Mouse (Mus musculus): ENCODE data around the gene Kif3a. TPM values are rescaled to one million over a fixed set of nuclear protein-coding genes. Genes with fewer than 3 reads are reported as not detected.

Kif3a gene
- total RNA-seq, 4 experiments from 2014 or later = 115 to 156 (median 130) TPM

DNA sequence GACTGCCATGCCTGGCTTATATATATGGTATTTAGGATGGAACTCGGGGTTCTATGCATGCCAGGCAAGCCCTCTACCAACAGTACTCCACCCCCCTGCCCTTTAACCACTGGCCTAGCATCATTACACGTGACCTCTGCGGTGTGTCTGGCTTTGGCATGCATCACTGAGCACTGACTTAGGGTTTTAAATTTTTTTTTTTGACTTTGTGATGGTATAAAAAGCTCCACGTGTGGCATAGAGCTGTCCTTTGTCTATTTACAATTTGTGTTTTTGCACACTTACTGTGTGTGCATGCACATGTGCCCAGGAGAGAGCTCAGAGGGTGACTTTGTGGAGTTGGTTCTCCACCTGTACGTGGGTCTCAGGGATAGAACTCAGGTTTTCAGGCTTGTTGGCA is 76.8 kb downstream of the Kif3a start:
- DNase-seq (ENCODE audit: low spot score in 2 of 2) = no peak

DNA sequence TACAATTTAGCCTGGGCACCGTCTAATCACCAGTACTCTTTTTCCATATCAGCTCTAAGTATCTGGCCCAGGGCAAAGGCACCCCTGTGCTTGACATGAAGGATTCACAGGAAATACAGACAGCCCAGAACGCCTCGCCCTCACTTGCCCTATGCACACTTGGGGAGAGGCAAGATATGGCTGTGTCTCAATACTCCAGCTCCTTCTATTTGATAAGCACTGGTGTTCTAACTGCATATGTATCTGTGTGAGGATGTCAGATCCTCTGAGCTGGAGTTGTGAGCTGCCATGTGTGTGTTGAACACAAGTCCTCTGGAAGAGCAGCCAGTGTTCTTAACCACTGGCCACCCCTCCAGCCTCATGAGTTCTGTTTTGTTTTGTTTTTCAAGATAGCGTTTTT is 84.3 kb downstream of the Kif3a start:
- no peak for DNase-seq (ENCODE audit: low spot score in 2 of 2)

Other genes starting within 250 kb of the Kif3a start
- gene Zcchc10, start 242.7 kb upstream of the Kif3a start, total RNA-seq (2022) = 10 to 100 TPM in 2 of 4 experiments, 1 to 10 TPM in 2; 9.6 to 17.5 (median 11.0) TPM
- 100 to 1,000 TPM; 195 to 259 (median 219) TPM for gene Aff4, start 216.5 kb upstream of the Kif3a start, total RNA-seq (2022)
- gene Leap2, start 144.2 kb upstream of the Kif3a start, total RNA-seq (2022) = not detected
- 100 to 1,000 TPM; 374 to 418 (median 397) TPM for gene Uqcrq, start 136.5 kb upstream of the Kif3a start, total RNA-seq (2022)
- under 1 TPM; 0.69 to 0.96 (median 0.93) TPM for gene Gdf9, start 136.4 kb upstream of the Kif3a start, total RNA-seq (2022)
- under 1 TPM; 0.12 to 0.33 (median 0.17) TPM for gene Gm10447, start 110.3 kb upstream of the Kif3a start, total RNA-seq (2022)
- 1 to 10 TPM; 4.7 to 5.9 (median 5.1) TPM for gene Shroom1, start 110.2 kb upstream of the Kif3a start, total RNA-seq (2022)
- under 1 TPM in 1 of 4 experiments, not detected in 3; 0.69 TPM for gene Gm9837, start 96.9 kb upstream of the Kif3a start, total RNA-seq (2022)
- gene Gm9945, start 87.2 kb upstream of the Kif3a start, total RNA-seq (2022) = 1 to 10 TPM; 1.8 to 4.9 (median 2.8) TPM
- 100 to 1,000 TPM in 2 of 4 experiments, 10 to 100 TPM in 2; 91.6 to 119 (median 104) TPM for gene Sowaha, start 87.1 kb upstream of the Kif3a start, total RNA-seq (2022)
- 100 to 1,000 TPM; 248 to 260 (median 255) TPM for gene Sept8, start 48.1 kb upstream of the Kif3a start, total RNA-seq (2022)
- not detected for gene Il4, start 51.3 kb downstream of the Kif3a start, total RNA-seq (2022)
- not detected for gene Il13, start 67.3 kb downstream of the Kif3a start, total RNA-seq (2022)
- gene Rad50, start 139.9 kb downstream of the Kif3a start, total RNA-seq (2022) = 10 to 100 TPM; 11.3 to 15.9 (median 13.0) TPM
- gene Il5, start 153.4 kb downstream of the Kif3a start, total RNA-seq (2022) = not detected
- 10 to 100 TPM in 3 of 4 experiments, 1 to 10 TPM in 1; 9.7 to 12.9 (median 11.0) TPM for gene Irf1, start 202.6 kb downstream of the Kif3a start, total RNA-seq (2022)
- 1 to 10 TPM; 1.1 to 2.4 (median 1.9) TPM for gene Gm17334, start 205.8 kb downstream of the Kif3a start, total RNA-seq (2022)

All from layer of hippocampus, adult 8-10 months (tissue).